Mouse (Mus musculus) urinary bladder, postnatal 36 days (tissue): Measurements from ENCODE around the gene Etfbkmt.
A peak's percentile ranks its signal among the peaks of the same experiment; 100 is the strongest.
"Not testable (repeated sequence)": the region's sequence is repeated elsewhere in the genome, so short reads cannot be mapped to it uniquely, and the experiment has no call there.

Source experiments
- DNase-seq, 2 experiments: peaks; one replicate each; pipeline ENCODE4 v3.0.0; 2022; ENCODE audit warnings: low spot score in 2 of 2, mixed read lengths in 1 of 2

The Etfbkmt gene

GRCm38 (mm10) chr6:149134391-149135150 lies 5.1 kb upstream of the Etfbkmt start:
- DNase-seq: no peak

GRCm38 (mm10) chr6:149135631-149136030 lies 4.0 kb upstream of the Etfbkmt start:
- DNase-seq: no peak

GRCm38 (mm10) chr6:149137936-149138335 lies 1.7 kb upstream of the Etfbkmt start:
- no peak for DNase-seq

- no peak for DNase-seq
These were observed 638 bp upstream of the Etfbkmt start for GRCm38 (mm10) chr6:149139011-149139410.

GRCm38 (mm10) chr6:149141393-149142173 lies 1.9 kb downstream of the Etfbkmt start:
- DNase-seq: peak; percentile 80 to 89

GRCm38 (mm10) chr6:149145143-149145542 lies 5.5 kb downstream of the Etfbkmt start:
- DNase-seq: no peak

GRCm38 (mm10) chr6:149148436-149149229 lies 9.0 kb downstream of the Etfbkmt start:
- no peak for DNase-seq

- no peak for DNase-seq
These were observed 12.5 kb downstream of the Etfbkmt start for GRCm38 (mm10) chr6:149152119-149152518.

GRCm38 (mm10) chr6:149153473-149154115 lies 13.9 kb downstream of the Etfbkmt start:
- no peak for DNase-seq

- no peak for DNase-seq
These were observed 14.7 kb downstream of the Etfbkmt start for GRCm38 (mm10) chr6:149154116-149155030.

- no peak for DNase-seq
These were observed 15.6 kb downstream of the Etfbkmt start for GRCm38 (mm10) chr6:149155031-149155841.

- peak in 1 of 2 experiments; percentile 21 for DNase-seq
These were observed 27.4 kb downstream of the Etfbkmt start for GRCm38 (mm10) chr6:149167038-149167437.

GRCm38 (mm10) chr6:149167672-149168071 lies 28.0 kb downstream of the Etfbkmt start:
- DNase-seq: no peak

GRCm38 (mm10) chr6:149168436-149168835 lies 28.8 kb downstream of the Etfbkmt start:
- DNase-seq: no peak

GRCm38 (mm10) chr6:149169965-149170364 lies 30.3 kb downstream of the Etfbkmt start:
- DNase-seq: not testable (repeated sequence)

- no peak for DNase-seq
These were observed 34.4 kb downstream of the Etfbkmt start for GRCm38 (mm10) chr6:149173831-149174625.

- peak in 1 of 2 experiments; percentile 37 for DNase-seq
These were observed 35.4 kb downstream of the Etfbkmt start for GRCm38 (mm10) chr6:149174932-149175570.

GRCm38 (mm10) chr6:149179064-149179463 lies 39.4 kb downstream of the Etfbkmt start:
- no peak for DNase-seq
